Mouse (Mus musculus): ENCODE measurements at regions not wholly inside any gene's neighbourhood (a gene's known extent, or its start where the extent isn't known, plus 50 kb on each side); places are given as distances from the start of the nearest gene placed in this dataset.

GRCm38 (mm10) chr5:33521951-33522742, 88.4 kb upstream of the Nkx1-1 start:
- no peak for TF ChIP-seq POLR2A (IDR thresholded peaks at IDR 0.05; ENCODE audit: extremely low read depth, insufficient read depth, low read length)
- no peak for TF ChIP-seq CTCF (IDR thresholded peaks at IDR 0.05; ENCODE audit: extremely low read depth, insufficient read depth, low read length)
